Mouse (Mus musculus) right cerebral cortex, postnatal 10 days (tissue): ENCODE measurements around the gene Nell2.

Experiments used
- DNase-seq, 2 experiments: peaks; one replicate each; pipeline ENCODE4 v3.0.0; 2021; ENCODE audit warnings: low spot score in 2 of 2

Gene Nell2

DNA sequence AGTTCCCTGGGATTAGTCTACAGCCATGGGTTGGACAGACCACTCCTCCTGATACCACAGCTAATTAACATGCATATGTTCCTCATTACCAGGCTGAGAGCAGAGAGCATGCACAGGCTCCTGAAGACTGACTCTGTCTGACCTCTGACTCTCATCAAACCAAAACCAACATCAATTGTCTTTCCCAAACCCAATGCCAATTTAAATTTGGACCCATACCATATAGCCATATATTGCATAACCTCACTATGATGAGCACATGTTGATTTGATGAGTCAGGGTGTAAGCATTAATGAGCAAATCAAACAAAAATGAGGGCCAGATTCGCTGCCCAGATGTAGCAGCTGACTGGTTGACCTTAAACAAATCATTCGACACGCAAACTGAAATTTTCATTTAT lies 51.9 kb downstream of the Nell2 start:
- DNase-seq, result no peak

DNA sequence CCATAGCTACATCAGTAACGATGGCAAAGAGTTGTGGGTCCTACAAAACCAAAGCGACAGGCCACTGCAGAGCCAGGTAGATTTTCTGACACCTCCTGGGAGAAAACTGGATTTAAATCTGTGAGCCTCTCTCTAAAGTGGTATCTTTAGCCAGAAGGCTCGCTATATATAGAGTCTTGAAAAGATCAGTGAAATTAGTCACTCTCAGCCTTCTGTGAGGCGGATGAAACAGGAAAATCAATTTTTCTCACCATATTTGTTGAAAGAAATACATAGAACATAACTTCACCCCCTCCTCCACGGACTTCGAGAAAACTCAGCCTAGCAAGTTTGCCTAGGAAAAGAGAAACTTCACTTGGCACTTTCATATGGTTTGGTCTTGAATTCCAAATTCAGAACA lies 54.4 kb downstream of the Nell2 start:
- no peak for DNase-seq

GRCm38 (mm10) chr15:95467195-95467594 lies 61.2 kb downstream of the Nell2 start:
- no peak for DNase-seq

DNA sequence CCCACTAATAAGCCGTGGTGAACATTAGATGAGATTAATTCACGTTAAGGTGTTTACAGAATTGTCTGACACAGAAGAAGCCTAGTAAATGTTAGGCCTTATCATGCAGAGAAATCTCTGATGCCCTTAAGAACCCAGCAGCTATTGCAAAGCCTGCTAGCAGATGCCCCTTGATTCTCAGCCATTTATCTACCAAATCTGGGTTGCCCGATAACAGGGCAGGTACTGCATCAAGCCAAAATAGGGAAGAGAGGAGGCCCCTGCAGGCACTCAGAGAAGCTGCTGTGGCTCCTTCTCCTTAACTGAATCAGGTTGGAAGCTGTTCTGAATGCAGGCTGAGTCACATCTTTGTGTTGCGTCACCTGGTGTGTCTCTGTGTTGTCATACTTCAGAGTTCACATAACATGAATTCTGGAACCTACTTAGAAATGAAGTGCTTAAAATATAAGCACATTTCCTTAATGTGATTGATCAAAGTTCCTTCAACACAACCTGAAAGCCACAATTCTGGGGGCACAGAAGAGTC lies 68.3 kb downstream of the Nell2 start:
- DNase-seq, result no peak

- DNase-seq, result no peak
Observed at GRCm38 (mm10) chr15:95444586-95444985, 83.8 kb downstream of the Nell2 start.

DNA sequence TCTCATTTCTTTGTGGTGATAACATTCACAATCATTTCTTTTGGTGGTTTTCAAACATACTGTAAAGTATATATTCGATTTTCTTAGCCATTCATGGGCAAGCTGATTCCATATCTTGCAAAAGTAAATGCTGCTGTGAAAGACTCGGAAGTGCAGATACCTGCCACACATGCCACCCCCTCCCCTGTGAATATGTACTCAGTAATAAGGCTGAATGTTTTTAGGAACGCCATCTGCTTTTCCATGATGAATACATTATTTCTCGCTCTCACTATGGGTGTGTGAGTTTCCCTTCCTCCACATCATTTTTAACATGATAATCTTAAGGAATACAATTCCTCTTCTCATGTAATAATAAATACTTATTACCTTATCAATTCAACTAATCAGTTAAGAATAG lies 90.6 kb downstream of the Nell2 start:
- DNase-seq, result no peak

GRCm38 (mm10) chr15:95436261-95436660 lies 92.1 kb downstream of the Nell2 start:
- DNase-seq, result no peak

DNA sequence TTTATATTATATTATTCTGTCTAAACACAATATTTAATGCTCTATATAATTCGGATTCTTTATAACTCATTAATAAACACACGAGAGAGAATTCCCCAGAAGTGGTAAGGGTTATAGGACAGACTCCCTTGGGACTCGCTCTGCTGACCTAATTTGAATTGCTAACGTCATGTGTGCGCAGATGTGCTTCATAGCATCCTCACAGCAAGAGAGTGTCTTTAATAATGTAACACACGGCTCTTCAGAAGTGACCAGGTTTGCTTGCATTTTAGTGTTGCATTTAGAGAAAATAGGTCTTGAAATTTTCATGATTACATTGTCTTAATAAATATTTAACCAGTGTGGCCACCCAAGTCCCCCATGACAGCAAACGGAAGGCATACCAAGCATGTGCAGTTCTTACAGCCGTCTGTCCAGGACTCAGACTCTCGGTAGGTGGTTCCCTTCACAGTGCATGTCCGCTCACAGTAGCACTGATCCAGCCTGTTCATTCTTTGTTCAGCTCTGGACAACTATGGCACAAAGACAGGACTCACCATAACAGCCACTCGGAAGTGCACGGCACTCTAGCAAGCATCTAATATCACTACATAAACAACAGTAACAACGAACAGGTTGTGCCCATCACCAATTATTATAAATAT lies 97.1 kb downstream of the Nell2 start:
- no peak for DNase-seq

GRCm38 (mm10) chr15:95430000-95430399 lies 98.4 kb downstream of the Nell2 start:
- no peak for DNase-seq

GRCm38 (mm10) chr15:95428003-95428663 lies 100.2 kb downstream of the Nell2 start:
- DNase-seq, result no peak

DNA sequence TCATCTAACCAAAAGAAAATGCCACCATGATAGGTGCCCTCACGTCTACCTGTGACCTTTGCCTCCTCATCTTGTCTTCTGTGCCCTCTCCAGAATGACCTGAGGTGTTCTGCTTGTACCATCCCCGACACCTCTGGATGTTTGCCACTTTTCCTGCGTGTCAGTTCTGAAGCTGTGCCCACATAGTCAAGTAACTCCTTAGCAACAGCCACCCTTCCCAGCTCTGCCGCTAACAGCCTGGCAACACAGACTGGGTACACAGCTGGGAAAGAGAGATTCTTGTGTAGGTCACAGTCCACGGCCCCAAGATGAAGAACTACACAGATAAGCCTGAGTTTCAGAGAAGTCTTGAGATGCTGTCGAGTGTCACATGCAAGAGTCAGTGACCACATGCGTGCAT lies 103.3 kb downstream of the Nell2 start:
- DNase-seq, result peak in 1 of 2 experiments; percentile 56

DNA sequence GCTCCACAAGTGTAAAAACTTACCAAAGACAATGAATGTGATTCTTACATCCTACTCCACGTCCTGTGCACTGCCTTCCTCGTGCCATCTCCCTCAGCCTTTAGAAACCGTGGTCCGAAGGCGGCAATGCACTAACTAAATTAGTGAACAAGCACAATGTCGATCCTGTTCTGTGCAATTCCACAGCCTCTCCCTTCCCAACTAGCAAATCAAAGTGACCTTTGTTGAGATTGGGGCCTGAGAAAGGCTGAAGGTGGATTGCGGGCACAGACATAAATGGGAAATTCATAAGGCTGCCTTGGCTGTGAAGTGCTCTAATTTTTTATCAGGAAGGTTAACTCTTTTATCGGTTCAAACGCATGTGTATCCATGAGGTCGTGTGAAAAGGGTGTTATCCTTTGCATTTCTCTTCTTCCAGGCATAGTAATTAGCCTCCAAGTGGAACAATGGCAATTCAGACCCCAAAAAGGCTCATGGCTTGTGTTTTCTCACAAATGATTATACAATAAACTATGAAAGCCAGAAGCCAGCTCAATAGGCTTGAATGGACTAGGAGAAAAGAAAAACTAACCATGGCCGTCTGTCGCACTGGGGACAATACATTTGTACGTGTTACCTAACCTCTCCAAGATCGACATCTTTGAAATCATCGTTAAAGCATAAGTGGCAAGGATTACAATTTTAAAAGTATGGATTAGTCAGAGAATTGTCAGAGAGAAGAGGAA lies 106.0 kb downstream of the Nell2 start:
- peak in 1 of 2 experiments; percentile 41 for DNase-seq

- no peak for DNase-seq
Observed at GRCm38 (mm10) chr15:95418641-95419040, 109.7 kb downstream of the Nell2 start.

DNA sequence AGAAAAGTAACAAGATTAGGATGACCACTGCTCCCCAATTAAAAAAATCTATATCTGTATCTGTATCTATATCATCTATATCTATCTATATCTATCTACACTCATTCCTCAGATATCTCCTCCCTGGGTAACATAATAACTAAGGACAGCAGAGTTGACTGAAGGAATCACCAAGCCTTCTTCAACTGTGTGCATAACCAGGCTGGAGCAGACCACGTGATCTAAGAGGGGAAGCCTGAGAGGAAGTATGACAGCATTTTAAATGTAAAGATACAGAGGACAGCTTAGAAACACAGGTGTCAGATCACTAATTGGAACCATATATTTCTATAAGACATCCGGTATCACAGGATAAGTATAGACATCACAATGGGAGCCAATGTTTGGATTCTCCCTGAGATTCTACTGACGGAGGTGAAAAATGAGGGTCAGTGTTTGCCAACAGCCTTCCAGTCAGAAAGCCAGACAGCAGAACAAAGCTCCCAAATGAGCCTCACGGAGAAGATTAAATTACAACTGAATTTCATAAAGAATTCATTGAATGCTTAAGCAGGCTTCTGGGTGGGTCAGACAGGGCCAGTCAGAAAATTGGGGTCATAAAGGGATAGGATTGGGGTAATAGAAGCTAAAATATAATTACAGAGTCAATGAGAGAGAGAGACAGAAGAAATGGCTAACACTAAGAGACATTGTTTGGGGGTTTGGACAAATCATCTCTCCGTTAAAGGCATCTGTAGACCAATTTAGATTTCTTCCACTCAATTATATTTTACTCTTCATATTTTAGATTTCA lies 116.2 kb downstream of the Nell2 start:
- no peak for DNase-seq

- no peak for DNase-seq
Observed at GRCm38 (mm10) chr15:95410213-95410843, 118.0 kb downstream of the Nell2 start.

DNA sequence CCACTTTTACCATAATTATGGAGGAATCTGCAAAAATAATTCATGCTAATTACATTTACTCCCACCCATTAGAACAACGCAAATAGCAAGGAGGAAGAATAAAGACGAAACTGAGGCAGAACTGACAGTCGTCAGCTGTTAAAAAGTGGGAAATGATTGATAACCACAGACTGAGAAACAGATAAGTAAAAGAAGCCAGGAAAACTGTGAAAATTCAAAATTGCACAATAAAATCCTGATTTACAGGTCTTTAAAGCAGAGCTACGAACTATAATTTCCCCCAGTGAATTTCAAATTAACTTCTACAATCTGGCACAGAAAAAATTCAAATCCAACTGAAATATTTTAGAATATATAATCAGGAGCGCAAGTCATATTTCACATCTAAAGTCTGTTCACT lies 138.0 kb downstream of the Nell2 start:
- no peak for DNase-seq

DNA sequence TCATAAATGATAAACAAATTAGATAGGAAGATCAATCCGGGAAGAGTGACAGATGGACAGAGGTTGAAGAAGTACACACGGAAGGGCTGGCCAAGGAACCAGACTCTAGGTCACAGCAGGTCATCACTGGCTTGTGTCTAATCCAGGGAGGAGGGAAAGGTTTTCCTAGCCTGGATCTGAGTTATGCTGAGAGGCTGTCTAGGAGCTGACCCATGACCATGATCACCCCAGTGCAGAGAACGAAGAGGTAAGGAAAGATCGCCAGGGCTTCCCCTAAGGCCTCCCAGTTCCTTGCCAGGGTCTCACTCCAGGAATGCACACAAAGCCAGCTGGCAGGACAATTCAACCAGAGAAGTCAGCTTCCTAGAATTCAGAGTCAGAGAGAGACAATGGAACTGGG lies 139.4 kb downstream of the Nell2 start:
- DNase-seq, result no peak

DNA sequence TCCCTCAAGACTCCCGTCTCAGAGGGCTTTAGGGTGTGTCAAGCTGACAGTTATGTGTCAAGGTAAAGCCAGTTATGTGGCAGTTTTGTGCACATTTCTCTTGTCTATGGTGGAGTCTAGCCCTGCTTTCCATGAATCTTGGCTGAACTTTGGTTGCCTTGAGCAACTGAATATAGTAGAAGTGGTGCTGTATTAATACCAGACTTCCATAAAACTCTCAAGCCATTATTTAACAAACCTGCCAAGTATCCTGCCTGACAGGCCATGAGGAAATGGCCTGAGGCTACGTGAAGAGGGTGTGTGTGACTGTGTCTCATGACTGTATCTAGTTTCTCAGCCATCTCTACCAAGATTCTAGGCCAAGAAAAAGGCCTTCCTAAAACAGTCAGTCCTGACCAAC lies 147.5 kb downstream of the Nell2 start:
- no peak for DNase-seq

- peak; percentile 50 to 53 for DNase-seq
Observed at GRCm38 (mm10) chr15:95370720-95371395, 157.5 kb downstream of the Nell2 start.

- DNase-seq, result no peak
Observed at GRCm38 (mm10) chr15:95368185-95368584, 160.2 kb downstream of the Nell2 start.

DNA sequence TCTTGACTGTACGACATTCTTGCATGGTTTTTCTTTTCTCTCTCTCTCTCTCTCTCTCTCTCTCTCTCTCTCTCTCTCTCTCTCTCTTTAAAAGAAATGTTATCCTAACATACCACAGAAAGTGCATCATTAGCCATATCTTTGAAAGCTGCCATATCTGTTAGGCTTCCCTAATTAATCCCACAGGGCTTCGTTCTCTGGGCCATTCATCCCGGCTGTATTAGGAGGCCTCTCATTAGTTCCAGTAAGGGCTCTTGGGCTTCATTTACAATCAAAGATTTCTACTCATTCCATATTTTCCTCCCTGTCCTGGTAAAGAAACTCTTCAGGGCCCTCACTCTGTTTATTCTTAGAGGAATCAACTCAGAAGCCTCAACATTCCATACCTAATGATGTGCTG lies 161.9 kb downstream of the Nell2 start:
- no peak for DNase-seq
